Mouse (Mus musculus): ENCODE measurements at regions not wholly inside any gene's neighbourhood (a gene's known extent, or its start where the extent isn't known, plus 50 kb on each side); places are given as distances from the start of the nearest gene placed in this dataset.
"Not testable (repeated sequence)": the region's sequence is repeated elsewhere in the genome, so short reads cannot be mapped to it uniquely, and the experiment has no call there.

DNA sequence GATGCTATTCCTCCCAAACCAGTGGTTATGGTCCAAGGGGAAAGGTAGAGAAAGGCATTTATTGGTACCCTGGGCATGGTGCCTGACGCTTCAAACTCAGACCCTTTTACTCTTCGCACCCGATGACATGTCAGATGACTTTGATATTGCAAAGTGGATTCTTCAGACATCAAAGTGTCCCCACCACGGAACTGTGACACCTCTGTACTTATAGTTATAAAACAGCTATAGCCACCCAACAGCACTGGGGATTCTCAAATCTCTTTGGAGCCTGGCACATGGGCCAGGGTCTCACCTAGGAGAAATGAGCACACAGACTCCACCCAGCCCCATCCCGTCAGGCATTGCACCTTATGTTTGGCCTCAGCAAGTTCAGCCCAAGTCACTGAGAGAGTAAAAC is 329.3 kb upstream of the 3110018I06Rik start:
- DNase-seq (ENCODE audit: low spot score), result no peak

DNA sequence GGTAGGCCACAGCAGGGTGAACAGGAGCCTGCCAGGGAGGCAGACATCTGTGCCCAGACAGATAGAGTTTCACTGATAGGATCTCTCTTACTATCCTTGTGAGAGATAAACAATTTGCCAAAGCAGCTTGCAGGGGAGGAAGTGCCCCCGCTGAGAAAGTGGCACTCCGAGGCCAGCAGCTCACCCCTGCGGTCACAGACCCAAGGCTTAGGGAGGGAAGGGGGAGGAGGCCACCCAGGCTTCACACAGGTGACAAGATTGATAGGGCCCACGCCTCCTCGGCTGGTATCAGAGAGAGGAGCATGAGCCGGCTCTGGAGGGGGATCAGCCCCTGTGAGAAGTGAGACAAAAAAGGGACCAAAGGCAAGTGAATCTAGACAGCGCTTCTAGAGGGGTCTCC is 328.3 kb upstream of the 3110018I06Rik start:
- DNase-seq (ENCODE audit: low spot score), result no peak

DNA sequence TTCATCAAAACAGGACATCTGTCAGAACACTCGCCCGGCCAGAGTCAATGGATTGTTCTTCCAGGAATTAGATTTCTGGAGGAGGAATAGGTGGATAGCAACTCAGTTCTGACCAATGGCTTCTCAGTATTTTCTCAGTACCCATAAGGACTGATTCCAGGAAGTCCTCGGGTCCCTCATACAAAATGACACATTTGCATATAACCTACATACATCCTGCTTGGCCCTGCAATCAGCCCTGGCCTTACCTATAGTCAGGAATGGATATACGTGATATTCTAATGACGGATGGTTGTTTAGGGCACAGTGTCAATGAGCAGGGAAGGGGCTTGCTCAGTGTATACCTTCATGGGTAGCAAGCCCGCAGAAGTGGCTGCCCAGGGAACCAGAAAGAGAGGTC is 327.8 kb upstream of the 3110018I06Rik start:
- DNase-seq (ENCODE audit: low spot score), result no peak

DNA sequence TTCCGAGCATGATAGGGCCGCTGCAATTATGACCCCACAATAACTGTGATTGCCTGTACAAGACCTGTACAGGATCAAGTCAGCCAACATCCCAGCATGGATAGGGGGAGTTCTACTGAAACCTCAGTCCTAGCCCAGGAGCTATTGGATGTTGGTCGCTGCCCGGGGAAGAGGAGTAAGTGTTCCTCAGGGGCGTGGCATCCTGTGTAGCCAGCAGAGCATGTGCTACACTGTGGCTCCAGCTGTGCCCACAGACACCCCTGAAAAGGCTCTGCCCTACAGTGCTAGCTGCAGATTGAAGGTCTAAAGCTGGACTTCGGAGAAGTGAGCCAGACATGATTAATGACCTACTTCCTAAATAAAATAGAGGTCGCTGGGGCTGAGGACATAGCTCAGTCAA is 317.5 kb upstream of the 3110018I06Rik start:
- no peak for DNase-seq (ENCODE audit: low spot score)

DNA sequence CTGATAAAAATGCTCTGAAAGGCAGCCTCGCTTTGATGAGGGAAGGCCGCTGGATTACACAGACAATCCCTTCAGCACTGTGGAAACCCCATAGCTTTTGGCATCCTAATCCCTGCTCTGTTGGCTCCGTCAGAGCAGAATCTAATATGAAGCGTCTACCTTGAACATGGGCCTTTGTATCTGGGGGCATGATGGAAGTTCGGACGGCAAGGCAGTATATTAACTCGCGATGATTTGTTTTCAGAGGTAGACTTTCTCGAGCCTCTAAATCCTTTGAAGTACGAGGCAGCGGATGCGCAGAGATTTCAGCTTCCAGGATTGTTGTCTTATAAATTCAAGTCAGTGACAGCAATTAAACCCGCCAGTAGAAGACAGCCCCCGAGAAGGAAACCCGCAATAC is 316.8 kb upstream of the 3110018I06Rik start:
- DNase-seq (ENCODE audit: low spot score), result no peak

DNA sequence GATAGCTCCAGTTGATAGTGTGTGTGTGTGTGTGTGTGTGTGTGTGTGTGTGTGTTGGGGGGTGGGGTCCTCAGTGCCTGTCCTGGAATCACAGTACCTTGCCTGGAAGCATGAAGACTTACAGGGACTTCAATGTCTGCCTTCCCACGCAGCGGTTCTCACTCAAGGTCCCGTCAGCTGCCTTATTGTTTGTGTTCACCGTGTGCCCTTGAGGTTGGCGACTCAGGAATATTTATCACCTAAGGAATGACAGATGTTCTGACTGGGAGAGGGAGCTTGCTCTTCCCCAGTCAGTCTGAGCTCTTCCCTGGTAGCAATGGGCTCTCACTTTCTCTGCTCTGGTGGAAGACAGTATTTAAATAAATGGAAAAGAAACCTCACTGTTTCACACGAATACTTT is 309.8 kb upstream of the 3110018I06Rik start:
- DNase-seq (ENCODE audit: low spot score), result no peak

DNA sequence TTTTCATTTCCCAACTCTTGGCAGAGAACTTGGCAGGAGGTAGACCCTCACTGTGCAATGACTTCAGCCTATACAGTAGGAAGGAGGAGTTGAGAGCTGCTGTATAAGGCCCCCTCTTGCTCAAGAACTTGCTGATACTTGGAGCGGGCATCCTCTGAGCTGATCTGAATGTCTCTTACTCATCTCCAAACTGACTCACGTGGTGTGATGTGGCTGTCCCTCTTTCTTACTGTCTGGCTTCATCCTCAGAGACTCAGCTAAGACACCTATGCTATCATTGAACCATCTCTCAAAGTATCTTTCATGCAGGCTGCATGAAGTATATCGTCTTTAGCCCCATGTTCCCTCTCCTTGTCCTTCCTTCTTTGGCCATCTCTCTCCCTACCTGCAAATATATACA is 307.9 kb upstream of the 3110018I06Rik start:
- DNase-seq (ENCODE audit: low spot score), result no peak

DNA sequence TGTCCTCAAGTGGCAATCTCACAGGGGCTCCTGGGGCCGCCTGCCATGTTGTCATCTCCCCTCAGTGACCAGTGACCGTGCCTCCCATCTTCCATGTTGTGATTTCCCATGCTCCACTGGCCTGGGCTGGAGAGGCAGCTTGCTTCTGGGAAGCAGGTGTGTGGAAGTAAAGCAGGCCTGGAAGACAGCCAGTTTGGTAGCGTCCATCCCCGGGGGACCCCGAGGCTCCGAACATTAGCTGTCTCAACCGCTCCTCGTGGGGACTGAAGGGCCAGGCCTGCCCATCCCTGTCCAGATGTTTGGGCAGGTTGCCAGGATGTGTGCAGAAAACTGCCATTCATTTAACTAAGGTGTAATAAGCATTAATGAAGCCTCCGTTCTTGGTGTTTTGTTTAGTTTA is 307.1 kb upstream of the 3110018I06Rik start:
- no peak for DNase-seq (ENCODE audit: low spot score)

DNA sequence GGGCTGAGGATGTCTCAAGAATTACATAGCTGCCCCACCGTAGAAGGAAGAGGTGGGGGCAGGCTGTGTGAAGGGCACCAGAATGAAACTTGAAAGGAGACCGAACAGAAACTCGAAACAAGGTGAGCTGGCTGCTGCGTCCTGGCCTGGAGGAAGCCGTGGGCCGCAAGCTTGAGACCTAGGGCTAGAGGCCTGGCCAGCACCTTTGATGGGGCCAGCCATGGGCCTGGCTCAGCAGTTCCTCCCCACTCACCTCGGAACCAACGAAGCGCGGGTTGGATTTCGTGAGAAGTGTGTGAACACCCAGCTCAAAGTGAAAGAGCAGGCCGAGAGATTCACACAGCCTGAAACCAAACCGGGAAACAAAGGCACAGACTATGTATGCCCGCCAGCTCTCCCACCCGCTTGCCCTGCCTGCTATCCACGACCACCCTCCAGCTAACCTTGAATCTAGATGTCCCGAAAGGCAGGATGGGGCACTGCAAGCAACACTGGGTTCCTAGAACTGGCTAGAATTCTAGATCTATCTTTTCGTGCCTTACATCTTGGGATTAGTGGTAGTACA is 306.3 kb upstream of the 3110018I06Rik start:
- DNase-seq (ENCODE audit: low spot score), result no peak

DNA sequence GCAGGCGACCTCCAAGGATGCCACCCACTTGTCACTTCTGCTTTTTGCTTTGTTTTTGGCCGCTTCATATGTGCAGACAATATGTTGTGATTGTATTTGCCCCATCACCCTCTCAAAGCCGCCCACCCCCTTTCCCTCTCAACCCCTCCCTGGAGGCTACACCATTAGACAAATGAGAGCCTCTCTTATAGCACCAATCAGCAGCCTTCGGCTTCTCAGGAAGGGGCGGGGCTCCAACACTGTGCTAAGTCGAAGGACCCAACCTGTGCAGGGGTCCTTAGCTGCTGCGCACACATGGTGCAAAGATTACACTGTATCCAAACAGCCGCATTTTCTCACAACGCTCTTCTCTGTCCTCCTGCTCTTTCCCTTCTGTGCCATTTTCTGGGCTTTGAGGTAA is 305.1 kb upstream of the 3110018I06Rik start:
- DNase-seq (ENCODE audit: low spot score), result no peak

DNA sequence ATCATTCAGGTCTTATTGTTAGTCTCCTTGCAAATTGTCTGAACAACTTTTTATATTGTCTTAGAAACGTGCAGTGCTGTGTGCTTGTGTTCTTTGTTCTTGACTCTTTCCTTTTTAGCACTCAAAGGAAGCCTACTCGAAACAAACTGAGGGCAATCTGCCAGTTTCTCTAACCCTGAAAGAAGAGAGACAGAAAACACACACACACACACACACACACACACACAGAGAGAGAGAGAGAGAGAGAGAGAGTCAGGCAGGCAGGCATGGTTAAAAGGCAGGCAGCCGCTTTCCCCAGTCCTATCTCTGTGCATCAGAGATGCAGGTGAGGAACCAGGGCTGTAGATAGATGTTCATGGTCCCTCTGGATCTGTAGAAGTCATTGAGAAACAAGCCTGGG is 304.0 kb upstream of the 3110018I06Rik start:
- DNase-seq (ENCODE audit: low spot score), result no peak

DNA sequence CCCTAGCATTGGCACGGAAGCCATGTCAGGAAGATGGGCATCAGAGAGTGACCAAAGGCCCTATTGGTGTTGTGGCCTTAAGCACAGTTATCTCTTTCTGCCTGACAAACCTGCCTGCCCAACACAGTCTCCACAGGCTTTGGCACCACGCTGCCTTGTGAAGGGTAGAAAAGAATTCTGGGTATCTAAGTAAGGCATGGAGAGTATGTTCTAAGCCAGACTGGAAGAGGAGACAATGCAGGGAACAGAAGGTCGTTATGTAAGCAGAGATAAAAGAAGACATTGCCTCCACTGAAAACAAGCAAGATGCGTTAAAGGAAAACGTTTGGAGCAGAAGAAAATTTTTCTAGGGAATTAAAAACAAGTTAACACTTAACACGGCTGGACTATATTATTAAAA is 302.1 kb upstream of the 3110018I06Rik start:
- no peak for DNase-seq (ENCODE audit: low spot score)

DNA sequence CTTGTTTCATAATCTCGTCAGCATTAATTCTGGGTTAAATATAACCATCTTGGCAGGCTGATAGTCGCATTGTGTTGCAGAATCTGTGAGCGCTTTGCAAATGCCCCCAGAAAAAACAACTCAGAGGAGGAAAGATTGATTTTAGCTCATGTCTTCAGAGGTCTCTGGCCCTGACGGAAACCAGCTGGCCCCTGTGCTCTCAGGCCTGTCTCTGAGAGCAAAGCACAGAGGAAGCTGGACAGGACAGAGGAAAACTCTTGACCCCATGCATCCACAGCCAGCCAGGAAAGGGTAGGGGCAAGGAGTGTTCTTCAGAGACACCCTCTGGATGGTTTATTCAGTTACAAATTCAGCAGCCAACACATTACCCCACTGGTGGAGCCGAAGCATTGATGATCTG is 300.4 kb upstream of the 3110018I06Rik start:
- DNase-seq (ENCODE audit: low spot score), result no peak

DNA sequence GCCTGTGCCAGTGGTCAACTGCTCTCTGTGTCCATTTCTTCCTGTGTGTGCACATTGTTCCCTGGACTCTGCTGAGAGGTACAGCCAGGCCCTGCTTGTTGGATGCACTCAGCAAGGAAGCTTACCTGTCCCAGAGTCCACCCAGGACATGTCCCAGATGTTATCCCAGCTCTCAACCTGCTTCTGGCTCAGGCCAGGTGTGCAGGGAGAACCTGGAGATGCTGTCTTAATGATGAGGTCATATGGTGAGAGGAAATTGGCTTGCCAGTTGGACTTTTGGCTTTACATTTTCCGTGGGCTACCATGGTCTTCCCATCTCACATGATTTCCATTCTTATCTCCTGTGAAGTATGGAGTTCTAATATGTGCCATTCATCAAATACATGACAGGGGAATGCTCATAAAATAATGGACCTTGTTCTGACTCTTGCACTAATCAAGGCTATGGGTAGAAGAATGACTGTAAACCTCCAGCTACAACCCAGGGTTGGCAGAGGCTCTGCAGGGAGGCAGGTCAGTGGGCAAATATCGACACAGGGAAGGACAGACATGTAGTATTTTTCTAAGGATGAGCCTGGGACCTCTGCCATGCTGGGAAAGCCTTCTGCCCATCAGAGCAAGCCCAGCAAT is 289.9 kb upstream of the 3110018I06Rik start:
- DNase-seq (ENCODE audit: low spot score), result no peak

DNA sequence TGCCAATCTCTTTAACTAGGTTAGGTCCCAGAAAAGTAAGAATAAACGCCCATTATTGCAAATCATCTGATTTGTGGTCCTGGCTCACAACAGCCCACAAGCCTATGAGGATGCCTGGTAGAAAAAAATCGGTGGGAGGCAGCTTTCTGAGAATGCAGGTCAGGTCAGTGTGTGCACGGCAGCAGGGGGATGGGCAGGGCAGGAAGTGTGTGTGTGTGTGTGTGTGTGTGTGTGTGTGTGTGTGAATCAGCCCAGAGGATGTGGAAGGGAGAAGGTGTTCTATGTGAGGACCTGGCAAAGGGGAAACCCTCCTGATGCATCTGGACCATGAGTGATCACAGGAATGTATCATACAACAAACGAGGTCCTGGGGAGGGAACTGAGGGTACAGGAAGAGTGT is 287.5 kb upstream of the 3110018I06Rik start:
- DNase-seq (ENCODE audit: low spot score), result no peak

DNA sequence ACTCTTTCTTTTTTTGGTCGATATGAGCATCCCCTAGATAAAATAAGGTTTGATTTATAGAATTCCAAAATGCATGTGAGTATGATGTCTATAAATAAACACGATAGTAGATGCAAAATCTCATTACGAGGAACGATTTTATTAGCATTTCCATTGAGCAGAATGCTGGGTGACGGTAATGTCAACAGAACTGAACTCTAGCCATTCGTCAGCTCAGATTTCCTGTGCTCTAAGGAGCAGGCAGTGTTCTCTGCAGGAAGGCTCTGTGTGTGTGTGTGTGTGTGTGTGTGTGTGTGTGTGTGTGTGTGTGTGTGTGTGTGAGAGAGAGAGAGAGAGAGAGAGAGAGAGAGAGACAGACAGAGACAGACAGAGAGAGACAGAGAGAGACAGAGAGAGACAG is 279.6 kb upstream of the 3110018I06Rik start:
- not testable (repeated sequence) for DNase-seq (ENCODE audit: low spot score)

DNA sequence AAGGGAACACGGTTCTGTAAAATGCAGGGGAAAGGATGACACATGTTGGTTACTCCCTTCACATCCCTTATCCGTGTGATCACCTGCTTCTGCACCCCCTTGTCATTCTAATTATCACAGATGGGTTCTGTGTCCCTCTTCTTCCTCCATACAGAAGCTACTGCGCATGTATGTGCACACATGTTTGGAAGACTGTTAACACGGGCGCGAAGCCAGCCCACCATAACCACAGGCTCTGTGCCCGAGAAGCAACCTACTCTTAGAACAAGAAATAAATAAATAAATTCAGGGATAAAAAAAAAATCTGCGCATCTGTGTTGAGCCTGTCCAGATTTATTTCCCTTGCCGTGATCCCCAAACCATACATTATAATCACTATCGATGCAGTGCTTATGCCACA is 275.6 kb upstream of the 3110018I06Rik start:
- DNase-seq (ENCODE audit: low spot score), result no peak

DNA sequence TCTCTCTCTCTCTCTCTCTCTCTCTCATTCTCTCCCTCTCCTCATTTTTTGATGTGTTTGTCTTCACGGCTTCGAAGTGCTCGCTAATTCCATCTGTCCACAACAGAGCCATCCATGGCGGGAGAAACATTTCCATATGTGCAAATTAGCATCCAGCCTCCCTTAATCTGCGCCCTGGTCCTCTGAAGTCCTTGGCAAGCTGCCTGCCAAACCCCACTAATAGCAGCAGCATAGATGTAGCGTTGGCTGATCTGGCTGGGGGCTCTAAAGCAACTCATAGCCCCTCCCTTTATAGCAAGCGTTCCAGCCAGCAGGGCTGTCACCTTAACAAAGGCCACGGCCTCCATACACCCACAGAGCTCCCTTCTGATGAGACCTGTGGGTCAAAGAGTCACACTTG is 272.3 kb upstream of the 3110018I06Rik start:
- DNase-seq (ENCODE audit: low spot score), result no peak

DNA sequence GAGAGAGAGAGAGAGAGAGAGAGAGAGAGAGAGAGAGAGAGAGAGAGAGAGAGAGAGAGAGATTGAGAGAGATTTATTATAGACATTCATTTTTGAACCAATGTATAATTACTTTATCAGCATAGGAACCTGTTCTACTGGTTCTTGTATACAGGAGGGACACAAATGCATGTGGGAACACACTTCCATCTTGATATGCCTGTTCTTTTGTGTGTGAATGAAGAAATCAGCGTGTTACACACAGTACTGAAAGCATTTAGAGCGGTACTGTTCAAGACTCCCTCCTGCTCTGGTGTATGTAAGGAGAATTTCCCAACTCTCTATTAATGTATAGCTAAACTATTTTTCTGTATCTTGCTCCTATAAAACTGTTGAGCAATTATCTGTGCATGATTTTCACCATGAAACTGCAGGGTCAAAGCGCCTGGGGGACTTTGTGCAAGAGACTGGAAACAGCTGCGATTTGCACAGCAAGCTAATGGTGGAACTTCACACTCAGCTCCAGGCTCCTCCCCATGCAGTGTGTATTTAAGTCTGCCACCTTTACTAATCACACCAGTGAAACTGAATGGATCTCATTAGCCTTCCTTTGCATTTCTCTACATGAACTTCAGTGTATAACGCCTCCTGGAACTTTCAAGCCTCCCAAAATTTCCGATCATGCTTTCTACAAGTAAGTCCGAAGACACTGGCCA is 267.0 kb upstream of the 3110018I06Rik start:
- no peak for DNase-seq (ENCODE audit: low spot score)

DNA sequence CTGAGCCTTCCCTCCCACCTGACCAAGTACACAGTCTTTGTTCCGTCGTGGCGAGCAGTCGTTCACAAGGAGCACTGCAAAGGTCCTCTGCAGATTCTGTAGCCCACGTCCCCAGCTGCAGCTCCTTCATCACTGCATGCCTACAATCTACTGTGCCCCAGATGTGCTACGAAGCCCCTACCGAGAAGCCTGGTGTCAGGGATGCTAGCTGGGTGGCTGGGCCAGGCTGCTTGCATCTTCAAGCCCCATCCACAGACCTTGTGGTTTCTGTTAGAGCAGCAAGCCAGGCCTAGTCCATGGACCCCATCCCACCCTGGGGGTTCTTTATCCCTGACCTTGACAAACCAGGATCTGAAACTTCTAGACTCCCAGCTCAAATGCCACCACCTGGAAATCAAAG is 266.3 kb upstream of the 3110018I06Rik start:
- DNase-seq (ENCODE audit: low spot score), result no peak

DNA sequence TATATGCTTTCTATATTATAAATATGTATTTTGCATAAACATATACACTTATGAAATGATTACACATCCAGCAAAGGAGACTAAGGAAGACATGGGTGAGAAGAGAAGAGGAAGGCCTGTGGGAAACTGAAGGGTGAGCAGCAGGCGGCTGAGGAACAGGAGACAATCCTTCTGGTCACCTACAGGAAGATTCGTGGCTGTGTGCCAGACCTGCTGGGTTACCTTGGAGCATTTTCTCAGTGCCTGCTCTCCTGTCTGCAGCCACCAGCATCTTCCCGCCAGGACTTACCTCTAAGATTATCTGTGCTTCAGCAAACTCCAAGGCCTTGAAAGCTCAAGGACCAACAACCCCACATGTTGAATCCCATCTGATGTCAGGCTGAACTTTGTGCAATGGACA is 258.3 kb upstream of the 3110018I06Rik start:
- no peak for DNase-seq (ENCODE audit: low spot score)

DNA sequence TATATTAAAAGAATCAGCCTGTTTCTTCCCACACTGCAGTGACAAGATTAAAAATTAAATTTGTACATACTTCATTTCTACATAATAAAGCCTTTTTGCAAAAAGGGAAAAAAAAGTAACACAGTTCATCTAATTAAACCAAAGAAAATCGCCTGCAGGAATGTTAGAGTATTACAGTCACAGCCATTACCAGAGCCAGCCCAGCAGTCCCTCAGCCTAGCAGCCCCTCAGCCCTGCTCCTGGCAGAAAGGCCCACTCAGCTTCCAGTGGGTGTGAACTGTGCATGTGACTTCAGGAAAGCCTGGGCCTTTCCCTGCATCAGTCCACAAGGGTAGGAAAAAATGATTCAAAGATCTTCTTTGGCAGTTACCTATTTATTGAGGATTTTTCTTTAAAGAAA is 256.8 kb upstream of the 3110018I06Rik start:
- DNase-seq (ENCODE audit: low spot score), result no peak

DNA sequence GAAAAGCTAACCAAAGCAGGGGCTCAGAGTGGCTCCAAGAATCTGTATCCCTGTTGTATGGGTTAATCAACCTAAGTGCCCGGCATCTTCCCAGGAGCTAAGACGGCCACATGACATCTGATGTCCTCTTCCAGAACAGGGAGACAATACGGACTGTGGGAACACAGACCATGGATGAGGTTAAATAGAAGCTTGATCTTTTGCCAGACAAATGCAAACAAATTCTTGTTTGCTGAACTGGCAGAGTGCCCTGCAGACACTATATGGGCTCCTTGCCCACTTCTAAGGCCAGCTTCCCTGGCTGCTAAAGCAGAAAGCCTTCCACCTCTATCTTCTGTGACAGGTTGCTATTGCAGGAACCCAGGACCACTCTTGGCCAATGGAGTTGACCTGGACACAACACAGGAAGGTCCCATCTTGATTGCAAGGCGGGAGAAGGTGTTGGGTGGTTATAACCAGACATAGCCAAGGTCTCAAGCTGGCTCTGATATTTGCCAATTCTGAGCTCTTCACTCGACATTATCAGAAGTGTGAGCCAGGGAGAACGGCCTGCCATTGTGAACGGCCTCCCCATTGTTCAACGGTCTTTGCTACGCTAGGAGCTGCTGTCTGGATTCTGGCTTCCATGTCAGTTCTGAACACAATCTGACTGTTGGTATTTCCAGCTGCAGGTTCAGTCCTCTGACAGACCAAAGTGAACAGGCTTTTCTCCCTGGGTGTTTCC is 237.5 kb upstream of the 3110018I06Rik start:
- DNase-seq (ENCODE audit: low spot score), result no peak

Data from c-Kit-positive CD71-positive TER-119-positive erythroid progenitor cells, embryonic 14.5 days (primary cell).